Mouse (Mus musculus) left cerebral cortex, adult 8-10 months (tissue): ENCODE measurements at regions not wholly inside any gene's neighbourhood (a gene's known extent, or its start where the extent isn't known, plus 50 kb on each side); places are given as distances from the start of the nearest gene placed in this dataset.
"Not testable (repeated sequence)": the region's sequence is repeated elsewhere in the genome, so short reads cannot be mapped to it uniquely, and the experiment has no call there.

Source experiments
- DNase-seq, 2 experiments: peaks; one replicate each; pipeline ENCODE4 v3.0.0; 2022; ENCODE audit warnings: low spot score in 2 of 2

DNA sequence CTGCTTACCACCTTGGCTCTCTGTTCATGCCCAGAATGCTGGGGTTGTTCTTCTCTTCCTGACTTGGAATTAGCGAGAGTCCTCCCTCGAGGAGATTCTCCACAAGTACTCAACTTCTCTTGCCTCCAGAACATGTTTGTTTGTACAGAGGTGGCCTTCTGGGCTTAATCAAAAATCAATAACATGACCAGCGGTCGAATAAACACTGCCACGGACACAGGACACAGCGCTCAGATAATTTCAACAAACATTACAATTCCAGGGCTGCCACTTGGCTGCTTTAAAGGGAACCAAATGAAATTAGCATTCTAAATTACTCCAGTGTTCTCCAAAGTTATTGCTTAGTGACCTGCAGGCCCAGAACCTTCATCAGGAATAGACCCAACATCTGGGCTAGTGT is 249.9 kb downstream of the Setd4 start:
- DNase-seq, result no peak

DNA sequence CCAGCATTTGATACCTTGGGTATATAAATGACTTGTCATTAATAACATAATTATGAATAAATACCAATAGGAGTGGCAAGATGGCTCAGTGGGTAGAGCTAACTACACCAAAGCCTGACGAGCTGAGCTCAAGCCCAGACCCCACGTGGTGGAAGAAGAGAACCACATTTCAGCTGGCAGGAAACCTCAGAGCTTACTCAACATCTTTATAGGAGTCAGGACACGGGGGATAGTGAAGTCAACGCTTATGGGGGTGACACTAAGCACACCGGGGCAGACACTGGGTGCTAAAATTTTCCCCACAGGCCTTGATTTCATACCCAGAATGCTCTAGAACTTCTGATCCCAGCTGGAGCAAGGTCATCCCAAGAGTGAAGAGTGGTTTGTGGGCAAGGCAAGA is 259.3 kb downstream of the Setd4 start:
- no peak for DNase-seq

DNA sequence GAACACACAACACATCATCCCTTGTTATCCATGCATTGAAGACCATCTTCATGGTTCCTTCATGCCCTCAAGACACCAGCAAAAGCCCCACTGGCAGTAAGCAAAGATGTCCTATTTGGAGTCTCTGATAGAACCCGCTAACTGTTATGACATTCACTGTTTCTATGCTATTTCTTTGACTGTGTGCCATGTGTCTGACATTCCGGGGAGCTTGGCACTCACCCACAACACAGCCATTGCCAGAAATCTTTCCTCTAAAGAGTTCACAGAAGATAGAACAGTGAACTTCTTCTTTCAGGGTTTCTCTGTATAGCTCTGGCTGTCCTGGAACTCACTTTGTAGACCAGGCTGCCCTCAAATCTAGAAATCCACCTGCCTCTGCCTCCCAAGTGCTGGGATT is 261.2 kb downstream of the Setd4 start:
- no peak for DNase-seq

DNA sequence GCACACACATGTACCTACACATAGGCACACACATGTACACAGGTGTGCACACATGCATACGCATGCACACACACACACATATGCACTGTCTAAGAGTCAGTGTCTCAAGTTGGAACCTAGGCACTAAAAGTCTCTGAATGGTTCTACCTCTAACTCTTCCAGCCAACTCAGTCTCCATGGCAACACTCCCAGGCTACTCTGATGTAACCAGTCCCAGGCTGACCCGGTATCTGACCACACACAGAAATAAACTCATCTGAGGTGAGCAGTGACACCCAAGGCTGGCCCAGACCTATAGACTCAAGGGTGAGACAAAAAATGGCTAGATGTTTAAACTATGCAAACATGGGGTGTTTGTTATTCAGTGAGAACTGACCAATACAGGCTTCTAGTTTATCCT is 262.1 kb downstream of the Setd4 start:
- no peak for DNase-seq

DNA sequence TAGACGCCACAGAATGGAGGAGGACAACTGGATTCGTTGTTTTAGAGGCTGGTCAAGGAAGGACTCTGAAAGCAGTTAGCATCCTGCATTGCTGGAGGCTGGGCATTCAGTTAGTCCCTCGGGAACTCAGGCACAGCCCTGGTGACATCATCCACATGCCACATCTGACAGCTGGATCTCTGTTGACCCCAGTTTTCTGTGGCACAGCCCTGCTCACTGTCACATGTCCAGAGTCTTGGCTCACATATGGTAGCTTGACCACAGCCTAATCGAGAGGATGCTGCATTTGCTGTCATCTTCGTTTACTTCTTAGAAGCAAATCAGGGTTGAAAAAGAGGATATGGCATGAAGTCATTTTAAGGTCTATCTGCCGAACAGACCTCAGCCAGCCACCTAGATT is 265.1 kb downstream of the Setd4 start:
- no peak for DNase-seq

DNA sequence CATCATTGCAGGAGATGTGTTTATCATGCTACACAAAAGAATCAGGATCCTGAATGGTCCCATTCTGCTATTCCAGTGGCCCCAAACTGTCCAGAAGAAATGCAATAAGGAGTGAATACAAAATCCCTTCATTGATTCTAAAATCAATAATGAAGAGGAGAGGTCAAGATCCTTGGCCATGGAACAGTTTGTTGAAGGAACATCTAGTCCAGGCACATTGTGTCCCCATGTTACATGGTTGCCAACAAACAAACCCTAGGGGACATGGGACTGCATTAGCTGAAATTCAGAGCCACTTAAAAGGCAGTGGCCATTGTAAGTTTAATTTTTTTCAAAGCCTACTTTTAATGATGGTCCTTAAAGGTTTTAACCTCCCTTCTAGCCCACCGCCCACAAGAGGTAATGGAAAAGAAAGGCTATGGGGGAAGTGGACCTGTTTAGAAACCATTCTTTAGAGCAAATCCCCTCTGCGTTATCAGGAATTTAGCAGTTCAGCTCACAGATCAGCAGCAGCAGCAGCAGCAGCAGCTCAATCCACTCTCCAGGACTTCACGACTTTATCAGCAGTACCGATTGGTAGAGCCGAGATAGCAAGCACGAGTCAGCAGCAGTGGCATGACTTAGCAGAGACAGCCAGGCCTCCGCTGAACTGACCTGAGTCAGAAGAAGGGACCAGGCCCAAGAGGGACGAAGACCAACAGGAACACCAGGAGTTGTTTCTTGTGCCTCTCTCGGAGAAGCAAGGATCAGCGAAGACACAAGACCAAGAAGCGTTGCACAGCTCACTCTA is 268.3 kb downstream of the Setd4 start:
- no peak for DNase-seq

DNA sequence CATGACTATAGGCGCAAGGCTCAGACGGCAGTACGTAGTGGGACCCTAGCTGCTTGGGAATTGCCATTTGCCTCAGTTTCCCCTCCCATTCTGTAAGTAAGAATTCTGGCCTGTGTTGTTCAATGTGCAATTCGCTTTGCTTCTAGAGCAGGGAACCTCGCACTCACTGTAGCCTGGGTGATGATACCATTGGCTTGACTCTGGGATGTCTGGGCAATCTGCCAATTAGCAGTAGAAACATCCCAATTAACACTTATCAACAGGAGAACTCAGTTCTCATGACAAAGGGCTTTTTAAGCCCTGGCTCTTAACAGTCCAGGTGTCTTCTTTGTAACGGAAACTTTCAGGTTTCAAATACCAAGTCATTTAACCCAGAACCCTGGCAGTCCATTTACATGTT is 270.2 kb downstream of the Setd4 start:
- no peak for DNase-seq

DNA sequence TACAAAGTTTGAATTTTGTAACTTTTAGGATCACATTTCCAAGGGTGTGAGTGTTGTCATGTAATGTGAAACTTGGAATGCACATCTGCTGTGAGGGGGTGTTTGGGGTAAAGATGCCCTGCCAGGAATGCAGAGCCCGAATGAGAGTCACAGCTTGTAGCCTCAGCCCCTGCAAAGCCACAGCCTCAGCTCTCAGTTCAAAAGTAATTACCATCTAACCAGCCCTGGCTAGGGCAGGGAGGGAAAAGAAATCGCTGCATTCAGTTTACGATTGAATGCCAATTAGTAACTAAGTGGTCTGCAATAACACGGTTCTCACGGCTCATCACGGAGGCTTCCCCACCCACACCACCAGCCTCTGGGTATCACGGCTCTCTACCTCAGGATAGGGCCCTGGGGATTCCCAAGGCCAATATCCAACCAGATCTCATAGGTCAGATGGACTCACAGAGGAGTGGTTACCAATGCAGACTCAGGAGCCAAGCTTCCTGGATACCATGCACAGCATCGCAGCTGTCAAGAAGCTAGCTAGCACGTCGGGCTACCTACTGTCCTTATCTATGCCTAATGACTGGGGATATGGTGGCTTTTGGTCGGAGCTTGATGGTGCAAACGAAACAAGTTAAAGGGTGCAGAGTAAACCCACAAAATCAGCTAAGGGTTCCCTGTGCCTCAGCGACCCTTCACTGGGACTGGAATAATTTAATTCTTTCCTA is 275.0 kb downstream of the Setd4 start:
- DNase-seq, result no peak

DNA sequence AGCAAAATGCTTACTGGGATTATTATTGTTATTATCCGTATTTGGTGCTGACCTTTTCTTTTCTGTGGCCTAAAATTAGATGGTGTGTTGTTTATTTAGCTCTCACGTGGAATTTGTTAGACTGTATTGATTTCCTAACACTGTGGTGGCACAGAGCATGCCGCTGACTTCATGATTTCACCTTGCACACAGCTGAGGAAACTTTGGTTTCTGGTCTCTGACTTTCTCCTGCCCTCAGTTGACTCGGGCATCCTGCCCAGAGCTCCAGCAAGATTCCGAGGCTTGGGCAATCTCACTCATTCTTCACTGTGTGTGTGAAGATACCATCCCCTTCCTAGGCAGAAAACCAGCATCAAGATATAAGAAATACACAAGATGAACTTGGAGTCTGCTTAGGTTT is 279.0 kb downstream of the Setd4 start:
- DNase-seq, result no peak

DNA sequence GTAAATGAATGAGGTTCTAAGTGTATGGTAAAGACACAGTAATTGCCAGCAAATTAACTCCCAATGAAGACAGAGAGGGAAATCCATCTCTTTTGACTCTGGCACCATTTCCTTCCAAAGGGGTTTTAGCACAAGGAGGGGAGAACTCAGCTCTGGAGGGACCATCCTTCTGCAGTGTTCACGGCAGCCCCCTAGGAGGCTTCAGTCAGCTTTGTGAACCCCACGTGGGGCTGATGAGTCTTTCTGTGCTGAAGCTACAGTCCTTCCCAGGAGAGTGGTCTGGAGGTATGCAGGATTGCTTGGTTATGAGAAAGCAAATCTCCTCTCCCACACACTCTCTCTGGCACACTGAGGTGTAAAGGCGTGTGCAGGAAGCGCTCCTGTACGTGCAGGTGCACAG is 280.7 kb downstream of the Setd4 start:
- no peak for DNase-seq

DNA sequence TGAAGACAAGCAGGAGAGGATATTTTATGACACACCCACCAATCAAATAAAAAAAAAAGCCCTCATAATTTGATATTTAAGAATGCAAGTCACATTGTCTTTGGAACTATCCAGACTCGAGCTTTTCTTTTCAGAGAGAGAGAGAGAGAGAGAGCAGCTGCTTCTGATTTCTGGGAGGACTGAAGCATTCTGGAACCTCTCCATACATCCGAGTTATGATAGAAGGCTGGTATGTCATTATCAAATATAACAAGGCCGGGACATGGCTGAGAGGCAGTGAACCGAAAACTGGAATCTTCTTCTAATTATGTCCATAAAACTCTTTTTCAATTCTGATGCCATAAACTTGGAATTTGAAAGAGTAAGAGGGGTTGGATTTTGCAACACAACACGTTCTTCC is 284.3 kb downstream of the Setd4 start:
- no peak for DNase-seq

DNA sequence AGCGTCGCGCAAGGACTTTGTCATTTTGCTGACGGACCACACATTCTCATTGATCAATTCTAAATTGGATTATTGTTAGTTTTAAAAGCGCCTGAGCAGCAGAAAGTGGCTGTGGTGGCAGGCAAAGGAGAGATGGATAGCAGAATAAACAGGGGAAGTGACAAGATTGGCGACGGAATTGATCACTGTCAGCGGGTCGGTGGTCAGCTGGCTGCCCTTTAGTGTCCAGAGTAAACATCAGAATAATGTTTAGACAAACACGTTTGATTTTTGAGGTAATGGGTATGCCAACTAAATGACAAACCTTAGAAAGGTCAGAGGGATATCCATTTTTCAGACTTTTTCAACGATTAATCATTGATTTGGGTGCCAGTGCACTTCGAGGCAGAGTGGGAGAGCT is 292.2 kb downstream of the Setd4 start:
- no peak for DNase-seq

DNA sequence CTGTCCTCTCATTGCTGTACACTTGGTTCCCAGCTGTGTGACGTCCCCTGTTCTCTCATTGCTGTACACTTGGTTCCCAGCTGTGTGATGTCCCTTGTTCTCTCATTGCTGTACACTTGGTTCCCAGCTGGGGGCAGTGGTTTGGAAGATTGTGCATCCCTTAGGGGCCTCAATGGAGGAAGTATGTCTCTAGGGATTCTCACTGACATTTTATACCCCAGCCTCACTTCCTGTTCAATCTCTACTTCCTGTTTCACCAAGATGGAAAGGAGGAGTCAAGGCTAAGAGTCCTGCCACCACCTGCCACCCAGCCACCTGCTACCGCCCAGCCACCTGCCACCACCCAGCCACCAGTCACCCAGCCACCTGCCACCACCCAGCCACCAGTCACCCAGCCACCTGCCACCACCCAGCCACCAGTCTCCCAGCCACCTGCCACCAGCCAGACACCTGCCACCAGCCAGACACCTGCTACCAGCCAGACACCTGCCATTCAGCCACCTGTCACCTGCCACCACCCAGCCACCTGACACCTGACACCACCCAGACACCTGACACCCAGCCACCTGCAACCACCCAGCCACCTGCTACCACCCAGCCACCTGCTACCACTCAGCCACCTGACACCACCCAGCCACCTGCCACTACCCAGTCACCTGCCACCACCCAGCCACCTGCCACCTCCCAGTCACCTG is 295.1 kb downstream of the Setd4 start:
- DNase-seq, result no peak

DNA sequence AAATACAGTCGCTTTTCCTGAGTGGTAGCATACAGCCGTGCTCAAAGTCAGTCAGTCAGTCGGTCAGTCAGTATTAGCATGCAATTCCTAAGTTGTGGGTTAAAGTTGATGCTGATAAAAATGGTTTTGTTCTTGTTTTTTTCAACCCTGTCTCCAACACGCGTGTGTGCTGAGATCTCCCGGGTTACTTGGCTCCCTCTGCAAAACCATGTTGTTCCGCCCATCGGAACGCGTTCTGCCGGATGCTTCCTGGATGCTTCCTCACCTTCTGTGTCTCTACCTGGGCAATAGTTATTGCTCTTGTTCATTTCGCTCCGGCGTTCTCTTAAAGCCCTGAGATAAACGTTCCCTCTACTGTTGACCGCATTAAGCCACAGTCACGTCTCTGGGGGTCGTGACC is 296.9 kb downstream of the Setd4 start:
- no peak for DNase-seq

DNA sequence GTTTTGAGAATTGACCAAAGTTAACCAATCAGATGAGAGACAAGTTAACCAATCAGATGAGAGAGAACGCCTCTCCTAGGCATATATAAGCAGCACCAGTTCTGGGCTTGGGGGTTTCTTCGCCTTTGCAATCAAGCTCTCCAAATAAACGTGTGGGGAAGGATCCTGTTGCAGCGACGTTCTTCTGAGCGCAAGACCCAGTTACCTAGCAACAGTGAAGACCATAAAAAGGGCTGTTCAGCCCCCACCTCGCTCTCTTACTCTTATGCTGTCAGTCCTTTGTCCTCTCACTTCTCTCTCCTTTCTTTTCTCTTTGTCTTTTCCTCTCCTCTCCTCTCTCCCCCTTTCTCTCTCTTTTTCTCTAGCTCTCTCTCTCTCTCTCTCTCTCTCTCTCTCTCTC is 297.7 kb downstream of the Setd4 start:
- not testable (repeated sequence) for DNase-seq

DNA sequence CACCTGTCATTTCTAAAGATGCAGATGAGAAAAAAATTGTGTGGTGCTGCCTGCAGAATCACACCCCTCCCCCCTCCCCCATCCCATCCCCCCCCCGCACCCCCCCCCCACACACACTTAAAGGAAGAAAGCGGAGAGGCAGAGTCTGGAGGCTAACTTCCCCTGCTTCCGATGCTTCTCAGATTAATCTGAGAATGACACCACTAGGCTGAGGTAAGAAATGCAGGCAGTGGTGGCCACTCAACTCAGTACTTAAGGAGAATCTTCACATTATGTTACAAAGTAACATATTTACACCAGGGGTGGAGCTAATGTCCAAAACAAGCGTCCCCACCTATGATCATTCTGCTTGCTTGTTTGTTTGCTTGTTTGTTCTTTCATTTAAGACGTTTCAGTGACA is 309.4 kb downstream of the Setd4 start:
- DNase-seq, result no peak

DNA sequence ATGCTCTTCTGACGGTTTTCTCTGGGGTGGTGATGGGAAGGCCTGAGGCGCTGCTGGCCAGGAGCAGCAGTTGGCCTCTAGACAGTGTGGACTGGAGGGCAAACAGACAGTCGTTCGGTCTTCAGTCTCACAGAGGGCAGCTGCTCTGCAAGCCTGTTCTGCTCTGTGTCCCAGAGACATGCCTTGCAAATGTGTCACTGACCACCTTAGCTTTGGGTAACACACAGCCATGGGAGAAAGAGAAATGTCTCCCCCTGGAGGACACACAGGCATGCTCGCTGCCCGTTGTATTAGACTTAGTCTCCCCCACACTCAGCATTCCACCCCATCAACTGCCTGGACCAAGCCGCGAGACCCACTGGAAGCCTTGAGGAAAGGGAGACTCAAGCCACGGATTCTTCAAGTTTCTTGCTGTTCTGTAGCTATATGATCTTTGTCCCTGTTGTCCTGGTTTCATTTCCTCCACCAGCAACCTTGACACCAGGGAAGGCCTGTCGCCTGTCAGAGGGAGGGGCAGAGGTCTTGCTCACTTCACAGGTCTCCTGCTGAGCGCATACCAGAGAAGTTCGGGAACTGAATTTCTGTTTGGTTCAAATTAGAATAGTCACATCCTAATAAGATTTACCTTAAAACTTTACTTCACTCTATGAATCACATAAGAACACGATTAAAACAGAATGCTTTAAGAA is 310.8 kb downstream of the Setd4 start:
- DNase-seq, result peak; percentile 13 to 32

DNA sequence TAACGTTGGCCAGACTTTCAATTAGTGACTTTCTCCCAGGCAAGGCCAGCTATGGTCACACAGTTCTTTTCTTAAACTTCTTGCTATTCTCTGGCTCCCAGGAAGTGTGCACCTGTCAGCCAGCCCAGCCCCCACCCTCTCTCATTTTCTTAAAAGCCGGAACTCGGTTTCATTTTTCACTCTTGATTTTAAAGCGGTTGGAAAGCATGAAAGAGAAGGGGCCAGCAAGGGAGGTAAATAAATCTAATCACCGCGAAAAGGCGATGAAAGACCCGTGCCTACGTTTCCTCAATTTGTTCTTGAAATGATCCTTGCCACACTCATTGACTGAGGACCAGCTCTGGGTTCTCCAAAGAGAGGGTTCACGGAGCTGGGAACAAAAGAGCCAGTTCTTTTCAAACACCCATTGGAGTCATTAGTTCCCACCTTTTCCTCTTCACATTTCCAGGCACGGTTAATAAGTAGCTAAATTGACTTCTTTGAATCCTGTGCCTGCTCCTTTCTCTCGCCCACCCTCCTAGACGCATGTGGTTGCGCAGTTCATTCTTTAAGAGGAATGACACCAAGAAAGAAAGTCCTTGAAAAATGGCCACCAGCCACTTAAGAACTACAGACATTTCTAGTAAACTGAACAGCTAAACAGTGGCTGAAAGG is 311.6 kb downstream of the Setd4 start:
- DNase-seq, result no peak

DNA sequence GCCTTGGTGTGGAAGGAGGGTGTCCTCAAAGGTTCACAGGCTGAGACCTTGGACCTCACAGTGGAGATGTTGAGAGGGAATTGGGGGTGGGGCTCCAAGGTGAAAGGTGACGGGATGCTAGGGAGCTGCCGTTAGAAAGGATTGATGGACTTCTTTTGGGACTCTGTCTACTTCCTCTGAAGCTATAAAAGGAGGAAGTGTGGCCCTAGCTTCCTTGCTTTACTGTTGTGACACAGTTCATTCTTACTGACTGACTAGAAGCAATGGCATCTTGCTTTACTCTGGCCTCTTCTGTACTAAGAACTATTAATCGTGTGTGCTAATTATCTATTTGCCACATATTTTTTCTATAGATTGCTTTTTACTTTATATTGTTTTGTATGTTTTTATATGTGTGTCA is 315.8 kb downstream of the Setd4 start:
- no peak for DNase-seq

DNA sequence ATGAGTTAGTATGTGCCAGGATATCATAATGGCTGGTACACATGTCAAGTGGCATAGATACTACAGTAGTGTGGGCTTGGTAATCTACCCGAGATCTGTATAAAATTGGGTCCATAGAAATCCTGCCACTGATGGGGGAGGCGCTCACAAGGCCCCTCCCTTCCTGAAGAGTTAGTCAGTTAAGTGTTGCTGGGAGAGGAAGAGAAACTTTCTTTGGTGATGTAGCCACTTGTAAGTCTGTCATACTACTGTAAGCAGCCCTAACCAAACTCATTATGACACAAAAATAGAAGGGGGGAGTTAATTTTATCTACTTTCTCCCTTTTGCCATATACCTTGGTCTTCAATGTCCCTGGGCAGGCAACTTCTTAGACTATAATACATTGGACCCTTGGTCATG is 316.3 kb downstream of the Setd4 start:
- DNase-seq, result no peak

DNA sequence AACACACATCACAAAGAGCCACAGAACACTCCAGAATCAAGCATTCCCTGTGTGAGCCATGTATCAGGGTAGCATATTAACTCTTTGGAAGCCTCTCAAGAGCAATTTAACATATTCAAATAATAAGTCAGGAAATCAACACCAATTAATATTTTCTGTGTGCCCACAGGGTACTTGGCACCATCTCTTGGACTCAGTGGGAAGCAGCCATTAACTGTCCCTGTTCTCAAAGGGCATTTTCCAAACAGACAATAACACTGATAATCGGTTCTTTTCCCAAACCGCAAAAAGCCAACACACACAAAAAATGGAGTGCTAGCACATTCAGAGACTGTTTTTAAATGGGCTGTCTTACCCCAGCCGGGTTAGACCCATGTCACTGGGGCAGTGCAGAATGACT is 317.0 kb downstream of the Setd4 start:
- no peak for DNase-seq

DNA sequence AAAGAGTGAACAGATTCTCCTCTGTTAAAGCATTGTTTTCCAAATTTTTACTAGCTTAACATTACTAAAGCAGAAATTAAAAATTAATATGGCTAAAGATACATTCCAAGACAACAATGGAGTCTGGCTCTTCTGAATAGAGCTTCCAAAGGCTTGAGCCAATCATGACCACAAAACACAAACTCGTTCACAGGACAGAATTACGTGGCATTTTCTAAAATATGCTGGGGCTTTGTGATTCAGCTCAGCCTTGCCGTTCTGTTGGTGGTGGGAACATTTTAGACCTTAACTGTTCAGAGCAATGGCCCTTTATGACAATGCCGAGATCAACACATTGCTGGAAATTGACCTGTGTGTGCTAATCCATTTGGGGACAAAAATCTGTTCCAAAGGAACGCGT is 318.7 kb downstream of the Setd4 start:
- DNase-seq, result no peak
